Comparison of ENCODE assay signal across 1 mouse cellular context in the genomic region with DNA sequence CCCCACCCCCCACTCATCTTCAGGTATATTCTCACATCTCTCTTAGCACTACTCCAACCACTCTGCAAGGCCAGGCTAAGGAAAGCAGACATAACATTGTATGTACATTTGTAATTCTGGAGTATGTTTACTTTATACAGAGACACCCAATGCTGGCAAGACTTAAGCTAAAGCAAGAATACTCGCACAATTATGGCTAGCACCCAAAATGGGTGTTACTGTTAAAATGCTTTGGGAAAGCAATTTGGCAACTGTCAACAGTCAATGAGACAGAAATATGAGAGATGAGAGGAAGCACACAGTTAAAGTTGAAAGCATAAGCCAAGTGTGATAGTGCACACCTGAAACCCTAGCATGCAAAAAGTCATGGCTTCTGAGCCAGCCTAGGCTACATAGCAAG.
TF ChIP-seq lines count a peak whose summit lies in the region.

No protein-coding gene starts in this region.

TF ChIP-seq in CH12.LX, 34 proteins besides CTCF, POLR2A, EP300 and RAD21:
- TF ChIP-seq MXI1 (IDR thresholded peaks at IDR 0.05; ENCODE audit: low read depth, low read length) (no peak), NELFE (IDR thresholded peaks at IDR 0.05; ENCODE audit: low read depth, low read length) (no peak), ELF1 (IDR thresholded peaks at IDR 0.05; ENCODE audit: low read depth, low read length) (no peak), ZC3H11A (IDR thresholded peaks at IDR 0.05; ENCODE audit: low read depth, low read length) (no peak), ZMIZ1 (IDR thresholded peaks at IDR 0.05; ENCODE audit: low read depth, low read length) (no peak), TBP (conservative IDR thresholded peaks at IDR 0.05; ENCODE audit: low read depth, low read length) (no peak), MYC (IDR thresholded peaks at IDR 0.05; ENCODE audit: low read depth, low read length) (no peak), MAZ (IDR thresholded peaks at IDR 0.05; ENCODE audit: low read depth, low read length) (no peak), USF2 (conservative IDR thresholded peaks at IDR 0.05; ENCODE audit: low read depth, low read length) (no peak), PAX5 (IDR thresholded peaks at IDR 0.05; ENCODE audit: low read length) (no peak), JUN (IDR thresholded peaks at IDR 0.05; ENCODE audit: insufficient read depth, low read depth, low read length) (no peak), HCFC1 (IDR thresholded peaks at IDR 0.05; ENCODE audit: low read depth, low read length) (no peak), E2F4 (IDR thresholded peaks at IDR 0.05; ENCODE audit: insufficient replicate concordance, low read depth, low read length) (no peak), ETS1 (conservative IDR thresholded peaks at IDR 0.05; ENCODE audit: low read depth, low read length) (no peak), RCOR1 (conservative IDR thresholded peaks at IDR 0.05; ENCODE audit: low read depth, low read length) (no peak), NRF1 (IDR thresholded peaks at IDR 0.05; ENCODE audit: low read depth, low read length) (no peak), MEF2A (IDR thresholded peaks at IDR 0.05; ENCODE audit: borderline replicate concordance, low read depth, low read length) (no peak), UBTF (IDR thresholded peaks at IDR 0.05; ENCODE audit: low read depth, low read length) (no peak)
